Mouse (Mus musculus): ENCODE measurements at regions not wholly inside any gene's neighbourhood (a gene's known extent, or its start where the extent isn't known, plus 50 kb on each side); places are given as distances from the start of the nearest gene placed in this dataset.

DNA sequence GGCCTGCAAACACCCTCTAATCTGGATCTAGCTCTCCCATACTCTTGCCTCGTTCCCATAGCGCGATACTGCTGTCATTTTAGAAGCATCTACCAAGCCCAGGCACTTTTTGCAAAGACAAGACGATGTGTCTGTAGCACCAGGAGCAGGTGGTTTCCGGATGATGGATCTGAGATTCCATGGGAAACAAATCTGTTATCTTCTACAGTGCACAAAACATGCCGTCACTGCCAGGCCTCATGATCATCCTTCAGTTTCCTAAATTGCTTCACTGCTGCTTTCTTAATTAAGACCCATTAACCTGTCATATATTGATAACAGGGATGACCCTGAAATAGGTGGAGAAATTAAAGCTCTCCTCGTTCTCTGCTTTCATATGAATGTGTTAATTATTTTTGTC lies 232.9 kb downstream of the Zfp619 start:
- no peaks in the 10 kb centered on the region for H3K27me3 ChIP-seq (ENCODE audit: control insufficient read depth, insufficient read depth, low read length)
- no peak overlapping the region for H3K27ac ChIP-seq (ENCODE audit: low read depth, low read length)
- H3K36me3 ChIP-seq (ENCODE audit: control insufficient read depth, insufficient read depth, low read length) = no peaks in the 10 kb centered on the region
- H3K4me3 ChIP-seq (ENCODE audit: low read depth, low read length) = no peak overlapping the region
- H3K4me2 ChIP-seq = no peak overlapping the region
- no peaks in the 10 kb centered on the region for H3K4me1 ChIP-seq (ENCODE audit: control insufficient read depth, insufficient read depth, low read length)
- H3K9me3 ChIP-seq (replicated peaks; ENCODE audit: control insufficient read depth, low read length) = no peaks in the 10 kb centered on the region
- no peak for ATAC-seq (replicated peaks; ENCODE audit: insufficient number of reproducible peaks, low FRiP score, low TSS enrichment)
- WGBS (ENCODE audit: insufficient replicate concordance) = 74% methylated on average over 7 of the region's 7 CpGs
- no peak overlapping the region for H3K9ac ChIP-seq (ENCODE audit: low read depth, low read length)

DNA sequence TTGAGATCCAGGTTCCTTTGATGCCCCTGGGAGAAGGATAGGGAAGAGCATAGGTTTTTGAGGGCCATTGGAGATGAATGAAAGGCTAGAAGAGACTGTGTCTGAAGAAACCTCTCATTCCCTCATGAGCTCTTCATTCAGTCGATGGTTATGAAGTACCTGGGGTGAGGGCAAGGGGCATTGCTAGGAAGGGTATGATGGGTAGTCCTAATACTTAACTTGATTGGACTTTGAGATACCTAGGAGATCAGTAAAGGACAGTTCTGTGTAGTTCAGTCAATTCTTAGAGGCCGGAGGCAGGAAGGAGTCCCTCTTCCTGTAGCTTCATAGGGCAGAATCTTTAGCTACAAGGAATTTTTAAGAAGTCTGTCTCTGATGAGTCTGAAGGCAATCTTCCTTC lies 246.8 kb downstream of the Zfp619 start:
- Histone ChIP-seq H3K27ac (ENCODE audit: low read depth, low read length) (no peak overlapping the region), H3K9me3 (replicated peaks; ENCODE audit: control insufficient read depth, low read length) (no peaks in the 10 kb centered on the region), H3K36me3 (ENCODE audit: control insufficient read depth, insufficient read depth, low read length) (no peaks in the 10 kb centered on the region), H3K27me3 (ENCODE audit: control insufficient read depth, insufficient read depth, low read length) (no peaks in the 10 kb centered on the region), H3K4me2 (no peak overlapping the region), H3K9ac (ENCODE audit: low read depth, low read length) (no peak overlapping the region), H3K4me1 (ENCODE audit: control insufficient read depth, insufficient read depth, low read length) (no peaks in the 10 kb centered on the region), H3K4me3 (ENCODE audit: low read depth, low read length) (no peak overlapping the region)
- WGBS (ENCODE audit: insufficient replicate concordance) = 82% methylated on average over 2 of the region's 2 CpGs
- no peak for ATAC-seq (replicated peaks; ENCODE audit: insufficient number of reproducible peaks, low FRiP score, low TSS enrichment)

- Histone ChIP-seq H3K27me3 (ENCODE audit: control insufficient read depth, insufficient read depth, low read length) (no peaks in the 10 kb centered on the region), H3K4me2 (no peak overlapping the region), H3K4me1 (ENCODE audit: control insufficient read depth, insufficient read depth, low read length) (no peaks in the 10 kb centered on the region), H3K36me3 (ENCODE audit: control insufficient read depth, insufficient read depth, low read length) (no peaks in the 10 kb centered on the region), H3K9me3 (replicated peaks; ENCODE audit: control insufficient read depth, low read length) (no peaks in the 10 kb centered on the region), H3K9ac (ENCODE audit: low read depth, low read length) (no peak overlapping the region), H3K4me3 (ENCODE audit: low read depth, low read length) (no peak overlapping the region), H3K27ac (ENCODE audit: low read depth, low read length) (no peak overlapping the region)
- WGBS (ENCODE audit: insufficient replicate concordance) = 75% methylated on average over 5 of the region's 5 CpGs
- no peak for ATAC-seq (replicated peaks; ENCODE audit: insufficient number of reproducible peaks, low FRiP score, low TSS enrichment)
These were observed 247.5 kb downstream of the Zfp619 start for GRCm38 (mm10) chr7:39765094-39765493.

DNA sequence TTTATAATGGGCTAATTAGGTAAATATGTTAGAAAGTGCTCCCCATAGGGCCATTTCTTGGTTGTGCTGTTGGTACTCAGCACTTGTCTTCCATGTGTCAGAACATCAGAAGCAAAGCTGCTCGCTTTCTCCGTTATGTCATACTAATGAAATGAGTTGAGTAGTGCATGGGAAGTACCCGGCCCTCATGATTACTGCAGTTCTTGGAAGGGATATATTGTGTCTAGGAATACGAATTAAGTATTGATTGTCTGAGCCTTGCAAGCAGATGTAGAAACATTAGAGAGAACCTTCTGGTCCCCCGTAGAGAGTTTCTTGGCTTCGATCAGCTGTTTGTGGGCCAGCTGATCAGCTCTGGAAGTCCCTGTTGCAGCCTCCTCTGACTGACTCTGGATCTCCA lies 255.7 kb downstream of the Zfp619 start:
- H3K27ac ChIP-seq (ENCODE audit: low read depth, low read length) = no peak overlapping the region
- H3K9ac ChIP-seq (ENCODE audit: low read depth, low read length) = no peak overlapping the region
- no peak overlapping the region for H3K4me3 ChIP-seq (ENCODE audit: low read depth, low read length)
- ATAC-seq (replicated peaks; ENCODE audit: insufficient number of reproducible peaks, low FRiP score, low TSS enrichment) = no peak
- no peaks in the 10 kb centered on the region for H3K36me3 ChIP-seq (ENCODE audit: control insufficient read depth, insufficient read depth, low read length)
- WGBS (ENCODE audit: insufficient replicate concordance) = 85% methylated on average over 6 of the region's 6 CpGs
- no peak overlapping the region for H3K4me2 ChIP-seq
- no peaks in the 10 kb centered on the region for H3K27me3 ChIP-seq (ENCODE audit: control insufficient read depth, insufficient read depth, low read length)
- H3K9me3 ChIP-seq (replicated peaks; ENCODE audit: control insufficient read depth, low read length) = no peaks in the 10 kb centered on the region
- H3K4me1 ChIP-seq (ENCODE audit: control insufficient read depth, insufficient read depth, low read length) = no peaks in the 10 kb centered on the region

DNA sequence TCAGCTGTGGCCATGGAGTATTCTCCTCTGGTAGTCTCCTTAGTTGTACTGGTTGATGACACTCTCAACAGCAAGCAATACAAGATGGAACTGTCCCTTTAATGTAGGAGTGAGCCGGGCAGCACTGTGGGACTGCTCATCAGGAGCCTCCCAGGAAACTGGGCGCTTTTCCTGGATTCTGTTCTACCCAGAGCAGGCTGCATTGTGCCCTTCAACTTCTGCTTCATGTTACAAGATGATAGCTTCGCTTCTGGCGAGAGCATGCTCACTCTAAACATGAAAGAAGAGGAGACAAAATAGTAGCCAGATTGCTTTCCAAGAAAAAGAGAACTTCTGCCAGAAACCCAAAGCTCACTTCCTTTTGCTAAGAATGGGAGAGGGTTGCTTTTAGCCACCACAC lies 271.8 kb downstream of the Zfp619 start:
- no peaks in the 10 kb centered on the region for H3K4me1 ChIP-seq (ENCODE audit: control insufficient read depth, insufficient read depth, low read length)
- no peak overlapping the region for H3K9ac ChIP-seq (ENCODE audit: low read depth, low read length)
- H3K36me3 ChIP-seq (ENCODE audit: control insufficient read depth, insufficient read depth, low read length) = no peaks in the 10 kb centered on the region
- no peak overlapping the region for H3K4me2 ChIP-seq
- WGBS (ENCODE audit: insufficient replicate concordance) = 69% methylated on average over 4 of the region's 4 CpGs
- no peaks in the 10 kb centered on the region for H3K9me3 ChIP-seq (replicated peaks; ENCODE audit: control insufficient read depth, low read length)
- H3K4me3 ChIP-seq (ENCODE audit: low read depth, low read length) = no peak overlapping the region
- H3K27ac ChIP-seq (ENCODE audit: low read depth, low read length) = no peak overlapping the region
- no peaks in the 10 kb centered on the region for H3K27me3 ChIP-seq (ENCODE audit: control insufficient read depth, insufficient read depth, low read length)
- ATAC-seq (replicated peaks; ENCODE audit: insufficient number of reproducible peaks, low FRiP score, low TSS enrichment) = no peak

- H3K27ac ChIP-seq (ENCODE audit: low read depth, low read length) = no peak overlapping the region
- no peak overlapping the region for H3K9ac ChIP-seq (ENCODE audit: low read depth, low read length)
- H3K27me3 ChIP-seq (ENCODE audit: control insufficient read depth, insufficient read depth, low read length) = no peaks in the 10 kb centered on the region
- H3K36me3 ChIP-seq (ENCODE audit: control insufficient read depth, insufficient read depth, low read length) = no peaks in the 10 kb centered on the region
- H3K4me2 ChIP-seq = no peak overlapping the region
- no peak overlapping the region for H3K4me3 ChIP-seq (ENCODE audit: low read depth, low read length)
- H3K4me1 ChIP-seq (ENCODE audit: control insufficient read depth, insufficient read depth, low read length) = no peaks in the 10 kb centered on the region
- ATAC-seq (replicated peaks; ENCODE audit: insufficient number of reproducible peaks, low FRiP score, low TSS enrichment) = no peak
- no peaks in the 10 kb centered on the region for H3K9me3 ChIP-seq (replicated peaks; ENCODE audit: control insufficient read depth, low read length)
- WGBS (ENCODE audit: insufficient replicate concordance) = 83% methylated on average over 4 of the region's 4 CpGs
These were observed 272.3 kb downstream of the Zfp619 start for GRCm38 (mm10) chr7:39789880-39790279.

DNA sequence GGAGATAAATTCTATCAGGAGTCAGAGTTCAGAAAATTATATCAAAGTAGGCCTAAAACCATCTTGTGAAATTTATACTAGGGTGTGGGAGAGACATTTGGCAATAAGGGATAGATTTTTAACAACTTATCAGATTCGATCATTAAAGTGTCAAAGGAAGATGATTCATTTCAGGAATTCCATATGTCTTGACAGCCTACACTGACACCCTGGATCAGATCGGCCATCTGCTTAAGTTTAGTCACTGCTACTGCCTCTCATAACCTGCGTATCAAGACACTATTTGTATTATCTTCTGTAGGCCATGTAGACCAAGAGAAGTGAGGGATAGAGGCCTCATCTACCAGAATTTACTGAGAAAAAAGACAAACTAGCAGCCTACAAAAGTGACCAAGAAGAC lies 277.2 kb downstream of the Zfp619 start:
- Histone ChIP-seq H3K9me3 (replicated peaks; ENCODE audit: control insufficient read depth, low read length) (no peaks in the 10 kb centered on the region), H3K36me3 (ENCODE audit: control insufficient read depth, insufficient read depth, low read length) (no peaks in the 10 kb centered on the region), H3K9ac (ENCODE audit: low read depth, low read length) (no peak overlapping the region), H3K4me3 (ENCODE audit: low read depth, low read length) (no peak overlapping the region), H3K27ac (ENCODE audit: low read depth, low read length) (no peak overlapping the region), H3K4me1 (ENCODE audit: control insufficient read depth, insufficient read depth, low read length) (no peaks in the 10 kb centered on the region), H3K27me3 (ENCODE audit: control insufficient read depth, insufficient read depth, low read length) (no peaks in the 10 kb centered on the region), H3K4me2 (no peak overlapping the region)
- ATAC-seq (replicated peaks; ENCODE audit: insufficient number of reproducible peaks, low FRiP score, low TSS enrichment) = no peak
- WGBS (ENCODE audit: insufficient replicate concordance) = 79% methylated on average over 3 of the region's 3 CpGs

DNA sequence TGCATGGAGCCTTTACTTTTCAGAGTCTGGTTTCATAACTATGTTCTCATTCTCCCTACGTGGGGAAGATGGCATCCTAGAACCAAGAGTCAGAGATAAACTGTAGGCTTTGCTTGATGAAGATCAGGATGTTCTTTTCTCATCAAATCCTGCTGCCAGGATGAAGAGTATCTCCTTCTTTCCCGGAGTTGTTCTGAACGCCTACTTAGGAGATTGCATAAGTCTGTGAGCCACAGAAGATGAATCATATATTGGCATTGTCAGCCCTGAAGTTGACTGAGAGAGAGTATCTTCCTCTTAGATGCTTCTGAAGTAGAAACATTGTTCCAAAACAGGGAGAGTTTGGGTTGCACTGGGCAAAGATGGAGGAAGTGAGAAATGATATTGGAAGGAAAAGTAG lies 286.7 kb downstream of the Zfp619 start:
- H3K4me1 ChIP-seq (ENCODE audit: control insufficient read depth, insufficient read depth, low read length) = no peaks in the 10 kb centered on the region
- no peaks in the 10 kb centered on the region for H3K36me3 ChIP-seq (ENCODE audit: control insufficient read depth, insufficient read depth, low read length)
- H3K4me3 ChIP-seq (ENCODE audit: low read depth, low read length) = no peak overlapping the region
- peaks cover 4% of the 10 kb centered on the region; the same call in 1 of the 2 replicates for H3K9me3 ChIP-seq (replicated peaks; ENCODE audit: control insufficient read depth, low read length)
- H3K4me2 ChIP-seq = no peak overlapping the region
- no peak for ATAC-seq (replicated peaks; ENCODE audit: insufficient number of reproducible peaks, low FRiP score, low TSS enrichment)
- 73% methylated on average over 3 of the region's 3 CpGs for WGBS (ENCODE audit: insufficient replicate concordance)
- no peak overlapping the region for H3K27ac ChIP-seq (ENCODE audit: low read depth, low read length)
- no peak overlapping the region for H3K9ac ChIP-seq (ENCODE audit: low read depth, low read length)
- H3K27me3 ChIP-seq (ENCODE audit: control insufficient read depth, insufficient read depth, low read length) = no peaks in the 10 kb centered on the region

DNA sequence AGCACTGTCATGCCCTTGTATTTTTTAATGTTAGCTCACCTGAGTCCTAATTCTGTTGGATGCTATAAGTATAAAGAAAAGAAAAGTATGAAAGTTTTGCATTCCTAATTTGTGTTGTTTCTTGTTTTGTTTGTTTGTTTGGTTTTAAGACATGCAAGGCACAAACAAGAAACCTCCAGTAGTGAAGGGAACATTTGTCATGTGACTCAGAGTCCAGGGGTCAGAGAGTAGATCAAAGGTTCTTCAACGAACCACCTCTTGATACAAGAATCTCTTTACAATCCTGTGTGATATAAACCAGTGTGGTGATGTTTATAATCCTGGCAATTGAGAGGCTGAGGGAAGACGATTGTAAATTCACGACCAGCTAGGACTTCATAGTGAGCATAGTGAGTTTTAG lies 300.5 kb downstream of the Zfp619 start:
- ATAC-seq (replicated peaks; ENCODE audit: insufficient number of reproducible peaks, low FRiP score, low TSS enrichment) = no peak
- Histone ChIP-seq H3K4me1 (ENCODE audit: control insufficient read depth, insufficient read depth, low read length) (no peaks in the 10 kb centered on the region), H3K4me3 (ENCODE audit: low read depth, low read length) (no peak overlapping the region), H3K9me3 (replicated peaks; ENCODE audit: control insufficient read depth, low read length) (no peaks in the 10 kb centered on the region), H3K36me3 (ENCODE audit: control insufficient read depth, insufficient read depth, low read length) (no peaks in the 10 kb centered on the region), H3K27ac (ENCODE audit: low read depth, low read length) (no peak overlapping the region), H3K9ac (ENCODE audit: low read depth, low read length) (no peak overlapping the region), H3K27me3 (ENCODE audit: control insufficient read depth, insufficient read depth, low read length) (no peaks in the 10 kb centered on the region), H3K4me2 (no peak overlapping the region)
- WGBS (ENCODE audit: insufficient replicate concordance) = 63% methylated on average over 3 of the region's 3 CpGs
